Mouse (Mus musculus) midbrain, embryonic 12.5 days (tissue): ENCODE measurements at regions not wholly inside any gene's neighbourhood (a gene's known extent, or its start where the extent isn't known, plus 50 kb on each side); places are given as distances from the start of the nearest gene placed in this dataset.

Experiments
- ATAC-seq: fragments of 200-750 bp; cut with Nextera tagmentation; 2 replicates; pipeline ENCODE4 v1.8.0; 2017; ENCODE audit warnings: low read depth, moderate TSS enrichment, moderate library complexity; ENCODE audit not compliant: low FRiP score
- H3K27ac ChIP-seq: fragments of 300-500 bp; sonication (generic); replicated peaks from 2 replicates; pipeline ENCODE4 v1.5.1; 2016; ENCODE audit warnings: mild to moderate bottlenecking
- H3K27me3 ChIP-seq: fragments of 300-500 bp; sonication (generic); 2 replicates; pipeline ENCODE4 v1.6.1; 2016; ENCODE audit warnings: mild to moderate bottlenecking
- H3K36me3 ChIP-seq: fragments of 300-500 bp; sonication (generic); 2 replicates; pipeline ENCODE4 v1.6.1; 2016
- H3K4me1 ChIP-seq: fragments of 300-500 bp; sonication (generic); 2 replicates; pipeline ENCODE4 v1.6.1; 2016
- H3K4me2 ChIP-seq: fragments of 300-500 bp; sonication (generic); replicated peaks from 2 replicates; pipeline ENCODE4 v1.6.1; 2016; ENCODE audit warnings: mild to moderate bottlenecking, moderate library complexity
- H3K4me3 ChIP-seq: fragments of 300-500 bp; sonication (generic); 2 replicates; pipeline ENCODE4 v1.5.1; 2016; ENCODE audit warnings: mild to moderate bottlenecking
- H3K9ac ChIP-seq: fragments of 300-500 bp; sonication (generic); replicated peaks from 2 replicates; pipeline ENCODE4 v1.6.1; 2016; ENCODE audit warnings: mild to moderate bottlenecking, moderate library complexity
- H3K9me3 ChIP-seq: fragments of 300-500 bp; sonication (generic); 2 replicates; pipeline ENCODE4 v1.6.1; 2016; ENCODE audit warnings: mild to moderate bottlenecking
- WGBS: fragments of 180-500 bp; shearing (Covaris S2); methylation state at CpG from one replicate; pipeline ENCODE4 v1.1.7; 2016; 5-methylcytosine and 5-hydroxymethylcytosine counted together

GRCm38 (mm10) chr2:148181518-148181917 lies 134.7 kb upstream of the Foxa2 start:
- Histone ChIP-seq H3K9ac (no peak overlapping the region), H3K36me3 (no peaks in the 10 kb centered on the region), H3K27me3 (no peaks in the 10 kb centered on the region), H3K4me3 (no peak overlapping the region), H3K27ac (no peak overlapping the region), H3K9me3 (no peaks in the 10 kb centered on the region), H3K4me1 (no peaks in the 10 kb centered on the region), H3K4me2 (no peak overlapping the region)
- no peak for ATAC-seq
- 77% methylated on average over 2 of the region's 2 CpGs for WGBS

GRCm38 (mm10) chr2:148182492-148183052 lies 135.8 kb upstream of the Foxa2 start:
- no peak overlapping the region for H3K27ac ChIP-seq
- H3K4me2 ChIP-seq, result no peak overlapping the region
- H3K27me3 ChIP-seq, result no peaks in the 10 kb centered on the region
- no peak for ATAC-seq
- H3K4me3 ChIP-seq, result no peak overlapping the region
- H3K9me3 ChIP-seq, result no peaks in the 10 kb centered on the region
- no peaks in the 10 kb centered on the region for H3K36me3 ChIP-seq
- no peak overlapping the region for H3K9ac ChIP-seq
- 88% methylated on average over 3 of the region's 3 CpGs for WGBS
- H3K4me1 ChIP-seq, result no peaks in the 10 kb centered on the region

DNA sequence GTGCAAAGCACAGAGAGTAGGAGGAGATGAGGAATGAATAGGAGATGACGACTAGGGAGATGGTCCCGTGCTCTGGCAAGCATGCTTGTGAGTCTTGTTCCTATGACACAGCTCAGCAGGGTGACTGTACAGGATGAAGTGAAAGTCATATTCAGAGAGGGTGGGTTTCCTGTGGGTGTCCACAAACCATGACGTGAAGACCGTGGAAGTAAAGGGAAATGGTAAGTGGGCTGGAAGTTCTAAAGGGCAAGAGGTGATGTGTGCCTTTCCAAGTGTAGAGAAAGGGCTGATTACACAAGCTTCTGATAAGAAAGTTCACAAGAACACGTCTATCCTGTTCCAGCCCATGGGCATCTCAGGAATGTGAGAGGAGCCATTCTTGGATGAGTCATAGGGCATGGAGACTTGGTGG lies 138.0 kb upstream of the Foxa2 start:
- Histone ChIP-seq H3K36me3 (no peaks in the 10 kb centered on the region), H3K27me3 (no peaks in the 10 kb centered on the region), H3K4me2 (no peak overlapping the region), H3K9me3 (no peaks in the 10 kb centered on the region), H3K9ac (no peak overlapping the region), H3K4me3 (no peak overlapping the region), H3K4me1 (no peaks in the 10 kb centered on the region), H3K27ac (no peak overlapping the region)
- ATAC-seq, result no peak
- whole genome bisulfite sequencing, result 85% methylated on average over 5 of the region's 5 CpGs

DNA sequence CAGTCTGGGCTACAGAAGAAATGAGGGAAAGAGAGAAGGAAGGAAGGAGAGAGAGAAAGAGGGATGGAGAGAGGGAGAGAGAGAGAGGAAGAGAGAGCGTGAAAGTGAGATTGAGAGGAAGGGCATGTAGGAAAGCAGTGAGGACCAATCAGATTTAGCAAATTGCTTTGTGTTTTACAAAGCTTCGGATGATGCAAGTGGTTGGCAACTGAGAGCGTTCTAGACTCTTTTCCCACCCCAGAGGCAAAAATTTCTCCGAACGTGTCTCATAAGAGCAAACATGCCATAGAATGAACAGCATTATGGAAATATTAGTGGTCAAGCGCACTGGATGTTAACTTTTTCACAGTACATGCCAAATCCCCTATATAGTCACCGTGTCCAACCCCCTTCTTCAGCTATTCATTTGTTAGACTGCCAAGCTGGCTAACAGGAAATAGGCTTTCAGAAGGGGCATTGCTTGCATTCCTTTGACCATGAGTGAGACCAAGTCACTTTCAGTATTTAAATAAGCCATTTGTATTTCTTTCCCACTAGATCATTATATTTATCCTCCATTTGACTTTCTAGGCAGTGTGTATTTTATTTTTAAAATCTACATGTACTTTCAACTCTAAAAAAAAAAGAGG lies 139.7 kb upstream of the Foxa2 start:
- Histone ChIP-seq H3K9ac (no peak overlapping the region), H3K4me1 (no peaks in the 10 kb centered on the region), H3K27me3 (no peaks in the 10 kb centered on the region), H3K36me3 (no peaks in the 10 kb centered on the region), H3K4me3 (no peak overlapping the region), H3K27ac (no peak overlapping the region), H3K9me3 (no peaks in the 10 kb centered on the region), H3K4me2 (no peak overlapping the region)
- WGBS, result 86% methylated on average over 7 of the region's 7 CpGs
- ATAC-seq, result no peak

- Histone ChIP-seq H3K36me3 (no peaks in the 10 kb centered on the region), H3K4me2 (no peak overlapping the region), H3K4me1 (no peaks in the 10 kb centered on the region), H3K9me3 (no peaks in the 10 kb centered on the region), H3K27ac (no peak overlapping the region), H3K27me3 (no peaks in the 10 kb centered on the region), H3K4me3 (no peak overlapping the region), H3K9ac (no peak overlapping the region)
- 79% methylated on average over 2 of the region's 2 CpGs for WGBS
- no peak for ATAC-seq
Observed at GRCm38 (mm10) chr2:148188865-148189264, 142.1 kb upstream of the Foxa2 start.

DNA sequence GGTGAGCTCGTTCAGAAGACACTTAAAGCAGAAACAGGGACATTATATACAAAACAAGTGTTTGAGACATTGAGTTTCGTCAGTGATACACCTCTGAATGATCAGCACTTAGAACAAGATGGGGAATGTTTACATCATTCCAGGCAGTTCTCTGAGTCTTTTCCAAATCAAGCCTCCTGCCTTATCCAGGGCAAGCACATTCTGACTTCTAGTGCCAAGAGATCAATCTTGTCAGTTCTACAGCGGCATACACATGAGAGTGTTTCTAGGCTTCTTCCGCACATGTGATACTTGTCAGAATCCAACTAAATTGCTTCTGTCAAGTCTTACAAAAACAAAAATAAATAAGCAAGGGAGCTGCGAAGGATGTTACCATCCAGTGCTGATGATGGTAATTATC lies 142.5 kb upstream of the Foxa2 start:
- ATAC-seq, result no peak
- no peaks in the 10 kb centered on the region for H3K4me1 ChIP-seq
- H3K27ac ChIP-seq, result no peak overlapping the region
- H3K9me3 ChIP-seq, result no peaks in the 10 kb centered on the region
- no peaks in the 10 kb centered on the region for H3K36me3 ChIP-seq
- no peak overlapping the region for H3K4me2 ChIP-seq
- no peak overlapping the region for H3K9ac ChIP-seq
- no peak overlapping the region for H3K4me3 ChIP-seq
- 78% methylated on average over 5 of the region's 5 CpGs for WGBS
- no peaks in the 10 kb centered on the region for H3K27me3 ChIP-seq

DNA sequence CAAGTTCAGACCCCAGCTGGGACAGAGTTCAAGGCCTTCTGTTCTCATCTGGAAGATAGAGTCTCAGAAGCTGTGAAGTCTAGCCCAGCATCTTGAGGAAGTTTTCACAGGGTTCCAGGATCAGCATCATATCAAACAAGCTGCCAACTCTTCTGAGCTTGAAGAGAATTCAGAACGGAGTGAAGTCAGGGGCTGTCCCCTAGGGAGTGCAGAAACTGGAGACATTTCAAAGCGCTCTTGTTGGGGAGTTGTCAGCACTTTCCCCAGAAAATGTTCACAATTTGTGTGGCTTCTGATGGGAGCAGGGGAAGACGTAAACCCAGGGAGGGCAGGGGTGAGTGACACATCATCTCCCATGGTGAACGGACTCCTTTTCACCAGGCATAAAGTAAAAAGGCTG lies 146.2 kb upstream of the Foxa2 start:
- Histone ChIP-seq H3K4me3 (no peak overlapping the region), H3K9me3 (no peaks in the 10 kb centered on the region), H3K4me2 (no peak overlapping the region), H3K27ac (no peak overlapping the region), H3K27me3 (no peaks in the 10 kb centered on the region), H3K4me1 (no peaks in the 10 kb centered on the region), H3K9ac (no peak overlapping the region), H3K36me3 (no peaks in the 10 kb centered on the region)
- no peak for ATAC-seq
- 75% methylated on average over 4 of the region's 4 CpGs for WGBS

DNA sequence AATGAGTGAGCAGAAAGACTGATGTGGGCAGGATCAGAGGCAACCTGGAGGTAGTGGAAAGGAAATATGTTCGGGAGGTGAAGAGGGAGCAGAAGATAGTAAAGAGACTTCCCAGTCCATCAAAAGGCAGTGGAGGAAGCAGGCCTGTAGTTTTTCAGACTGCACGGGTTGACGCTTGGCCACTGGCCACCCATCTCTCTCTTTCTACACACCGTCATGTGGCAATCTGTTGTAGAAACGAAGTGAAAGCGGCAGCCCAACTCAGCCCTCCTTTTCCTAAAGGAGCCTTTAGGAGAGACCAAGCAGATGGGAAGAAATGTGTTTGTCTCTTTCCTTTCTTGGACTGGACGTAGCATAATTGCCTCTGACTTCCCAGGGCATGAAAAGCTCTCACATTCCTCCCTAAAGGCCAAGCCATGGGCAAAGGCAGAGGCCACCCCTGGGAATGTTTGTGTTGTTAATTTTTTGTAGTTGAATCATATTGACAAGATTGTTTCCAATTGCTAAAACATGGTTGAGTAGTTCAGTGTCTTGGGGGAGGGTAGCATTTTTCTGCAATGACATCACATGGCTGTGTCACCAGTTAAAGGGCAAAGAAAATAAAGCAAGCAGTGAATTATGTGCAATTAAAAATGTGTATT lies 150.7 kb upstream of the Foxa2 start:
- Histone ChIP-seq H3K9me3 (no peaks in the 10 kb centered on the region), H3K9ac (no peak overlapping the region), H3K4me2 (no peak overlapping the region), H3K36me3 (no peaks in the 10 kb centered on the region), H3K27me3 (no peaks in the 10 kb centered on the region), H3K4me3 (no peak overlapping the region), H3K4me1 (no peaks in the 10 kb centered on the region), H3K27ac (no peak overlapping the region)
- WGBS, result 88% methylated on average over 7 of the region's 7 CpGs
- no peak for ATAC-seq

GRCm38 (mm10) chr2:148206633-148207032 lies 159.9 kb upstream of the Foxa2 start:
- Histone ChIP-seq H3K27ac (no peak overlapping the region), H3K27me3 (no peaks in the 10 kb centered on the region), H3K36me3 (no peaks in the 10 kb centered on the region), H3K4me2 (no peak overlapping the region), H3K9me3 (no peaks in the 10 kb centered on the region), H3K9ac (no peak overlapping the region), H3K4me1 (no peaks in the 10 kb centered on the region), H3K4me3 (no peak overlapping the region)
- no peak for ATAC-seq
- 24% methylated on average over 1 of the region's 1 CpGs for WGBS

DNA sequence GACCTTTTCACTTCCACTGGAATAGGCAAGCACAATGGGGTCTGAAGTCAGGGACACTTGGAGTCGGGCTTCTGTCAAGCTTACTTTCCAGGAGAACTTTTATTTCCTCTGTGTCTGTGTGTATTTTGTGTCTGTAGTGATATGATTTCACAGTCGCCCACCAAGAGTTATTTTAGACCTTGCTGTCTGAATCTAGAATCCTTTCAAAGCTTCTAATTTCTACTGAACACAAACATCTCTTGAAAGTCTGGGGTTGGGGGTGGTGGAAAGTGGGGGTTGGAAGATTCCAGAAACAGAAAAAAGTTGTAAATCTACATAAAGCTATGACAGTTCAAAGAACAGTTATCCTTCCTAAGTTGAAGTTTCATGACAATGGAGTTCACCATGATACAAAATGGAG lies 164.0 kb upstream of the Foxa2 start:
- no peak overlapping the region for H3K4me2 ChIP-seq
- WGBS, result 77% methylated on average over 2 of the region's 2 CpGs
- no peak overlapping the region for H3K27ac ChIP-seq
- H3K9ac ChIP-seq, result no peak overlapping the region
- ATAC-seq, result no peak
- no peaks in the 10 kb centered on the region for H3K27me3 ChIP-seq
- H3K4me1 ChIP-seq, result no peaks in the 10 kb centered on the region
- no peak overlapping the region for H3K4me3 ChIP-seq
- H3K36me3 ChIP-seq, result no peaks in the 10 kb centered on the region
- no peaks in the 10 kb centered on the region for H3K9me3 ChIP-seq

GRCm38 (mm10) chr2:148217136-148217535 lies 170.4 kb upstream of the Foxa2 start:
- Histone ChIP-seq H3K27me3 (no peaks in the 10 kb centered on the region), H3K4me2 (no peak overlapping the region), H3K9ac (no peak overlapping the region), H3K4me3 (no peak overlapping the region), H3K27ac (no peak overlapping the region), H3K4me1 (no peaks in the 10 kb centered on the region), H3K36me3 (no peaks in the 10 kb centered on the region), H3K9me3 (no peaks in the 10 kb centered on the region)
- no peak for ATAC-seq
- WGBS, result 86% methylated on average over 4 of the region's 4 CpGs

DNA sequence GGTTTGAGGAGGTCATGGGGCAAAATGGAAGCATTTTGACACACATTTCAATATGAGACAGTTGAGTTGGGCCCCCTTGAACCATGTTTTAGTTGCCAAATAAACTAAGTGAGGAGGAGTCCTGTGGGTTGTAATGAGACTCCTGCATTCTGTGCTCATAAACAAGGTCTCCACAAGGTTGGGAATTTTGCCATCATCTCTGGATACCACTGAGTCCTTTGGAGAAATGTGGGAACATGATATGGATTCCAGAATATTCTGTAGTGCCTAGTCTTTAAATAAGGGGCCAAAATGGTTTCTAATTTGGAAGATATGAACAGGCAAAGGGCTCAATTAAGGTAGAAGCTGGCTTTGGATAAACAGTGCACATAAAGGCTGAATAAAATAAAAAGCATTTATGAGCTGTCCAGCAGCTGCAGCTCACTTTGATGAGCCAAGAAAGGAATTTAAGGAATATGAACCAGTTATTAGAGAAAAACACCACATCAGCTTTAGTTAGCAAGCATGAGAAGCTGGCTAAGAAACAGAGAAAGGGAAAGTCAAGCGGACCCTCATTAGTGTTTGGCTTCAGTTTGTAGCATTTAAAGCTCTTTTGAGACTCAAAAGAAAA lies 161.3 kb upstream of the Sstr4 start:
- Histone ChIP-seq H3K9me3 (no peaks in the 10 kb centered on the region), H3K4me2 (no peak overlapping the region), H3K4me1 (no peaks in the 10 kb centered on the region), H3K4me3 (no peak overlapping the region), H3K27me3 (no peaks in the 10 kb centered on the region), H3K27ac (no peak overlapping the region), H3K36me3 (no peaks in the 10 kb centered on the region), H3K9ac (no peak overlapping the region)
- 91% methylated on average over 1 of the region's 1 CpGs for WGBS
- no peak for ATAC-seq
